Mouse (Mus musculus) liver, embryonic 12.5 days (tissue): ENCODE measurements around the gene Trp53i13. TPM values are rescaled to one million over a fixed set of nuclear protein-coding genes. Genes with fewer than 3 reads are reported as not detected.

Source experiments
- ATAC-seq: fragments of 200-750 bp; cut with Nextera tagmentation; 2 replicates; pipeline ENCODE4 v1.8.0; 2017; ENCODE audit warnings: moderate number of reproducible peaks, mild to moderate bottlenecking, moderate library complexity
- H3K27ac ChIP-seq: fragments of 300-500 bp; sonication (generic); 2 replicates; pipeline ENCODE4 v1.5.1; 2016; ENCODE audit warnings: mild to moderate bottlenecking
- H3K27me3 ChIP-seq: fragments of 300-500 bp; sonication (generic); replicated peaks from 2 replicates; pipeline ENCODE4 v1.6.1; 2016; ENCODE audit warnings: mild to moderate bottlenecking, moderate library complexity
- H3K36me3 ChIP-seq: fragments of 300-500 bp; sonication (generic); 2 replicates; pipeline ENCODE4 v1.6.1; 2016; ENCODE audit warnings: mild to moderate bottlenecking, moderate library complexity
- H3K4me1 ChIP-seq: fragments of 300-500 bp; sonication (generic); 2 replicates; pipeline ENCODE4 v1.6.1; 2016
- H3K4me2 ChIP-seq: fragments of 300-500 bp; sonication (generic); 2 replicates; pipeline ENCODE4 v1.6.1; 2016; ENCODE audit warnings: mild to moderate bottlenecking, moderate library complexity
- H3K4me3 ChIP-seq: fragments of 300-500 bp; sonication (generic); 2 replicates; pipeline ENCODE4 v1.5.1; 2016; ENCODE audit warnings: mild to moderate bottlenecking, moderate library complexity
- H3K9ac ChIP-seq: fragments of 300-500 bp; sonication (generic); 2 replicates; pipeline ENCODE4 v1.6.1; 2016; ENCODE audit warnings: mild to moderate bottlenecking, moderate library complexity
- H3K9me3 ChIP-seq: fragments of 300-500 bp; sonication (generic); replicated peaks from 2 replicates; pipeline ENCODE4 v1.6.1; 2016; ENCODE audit warnings: mild to moderate bottlenecking, moderate library complexity
- WGBS: fragments of 180-500 bp; shearing (Covaris S2); methylation state at CpG from one replicate; pipeline ENCODE4 v1.1.7; 2016; ENCODE audit not compliant: insufficient replicate concordance; 5-methylcytosine and 5-hydroxymethylcytosine counted together
- polyA plus RNA-seq: library from polyadenylated mRNA; unstranded; fragments of >200 nt; fragmentation: Nextera tagmentation; extraction: Ambion mirVana; gene quantifications from 2 replicates; pipeline ENCODE4 v1.2.1, GENCODE M21; 2016

The Trp53i13 gene
- polyA plus RNA-seq, 1 experiment from 2014 or later = 9.3 TPM

DNA sequence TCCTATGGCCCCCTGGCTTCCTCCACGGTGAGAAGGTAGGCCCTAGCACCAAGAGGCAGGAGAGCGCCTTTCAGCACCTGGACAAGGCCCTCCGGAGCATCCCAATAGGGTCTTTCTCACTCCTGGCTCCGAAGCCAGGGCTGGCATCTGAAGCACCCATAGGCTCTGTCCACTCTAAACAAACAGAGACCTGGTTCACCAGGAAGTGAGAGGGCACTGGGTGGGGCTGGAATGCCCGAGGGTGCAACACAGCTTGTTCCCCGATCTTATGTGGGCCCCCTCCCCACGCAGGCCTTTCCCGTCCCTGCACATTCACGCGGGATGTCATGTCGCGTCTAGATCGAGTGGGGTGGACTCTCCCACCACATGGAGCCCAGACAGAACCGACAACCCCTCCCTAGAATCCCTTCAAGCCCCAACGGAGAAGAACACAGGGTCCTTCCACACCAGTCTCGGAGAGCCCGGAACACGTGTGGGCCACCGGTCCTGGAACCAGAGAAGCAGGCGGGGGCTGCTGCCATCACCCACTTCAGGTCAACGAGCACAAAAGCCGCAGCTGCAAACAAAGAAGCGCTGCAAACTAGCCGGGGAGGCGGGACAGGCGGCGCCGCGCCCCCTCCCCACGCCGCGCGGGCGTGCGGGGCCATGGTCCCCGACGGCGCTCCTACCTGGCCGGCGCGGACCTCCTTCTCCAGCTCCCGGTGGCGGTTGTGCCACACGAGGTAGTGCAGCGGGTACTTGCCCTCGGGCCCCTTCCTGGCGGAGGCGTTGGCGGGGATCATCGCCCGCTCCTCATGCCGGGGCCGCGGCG is 26.8 kb downstream of the Trp53i13 start:
- Histone ChIP-seq H3K4me3 (peak overlapping the region; percentile 76), H3K9me3 (no peaks in the 10 kb centered on the region), H3K27ac (no peak overlapping the region), H3K4me1 (peaks cover 55% of the 10 kb centered on the region), H3K27me3 (peaks cover 29% of the 10 kb centered on the region), H3K36me3 (no peaks in the 10 kb centered on the region), H3K9ac (peak overlapping the region; percentile 80), H3K4me2 (peak overlapping the region; percentile 99)
- ATAC-seq = no peak
- 4% methylated on average over 54 of the region's 55 CpGs for WGBS

DNA sequence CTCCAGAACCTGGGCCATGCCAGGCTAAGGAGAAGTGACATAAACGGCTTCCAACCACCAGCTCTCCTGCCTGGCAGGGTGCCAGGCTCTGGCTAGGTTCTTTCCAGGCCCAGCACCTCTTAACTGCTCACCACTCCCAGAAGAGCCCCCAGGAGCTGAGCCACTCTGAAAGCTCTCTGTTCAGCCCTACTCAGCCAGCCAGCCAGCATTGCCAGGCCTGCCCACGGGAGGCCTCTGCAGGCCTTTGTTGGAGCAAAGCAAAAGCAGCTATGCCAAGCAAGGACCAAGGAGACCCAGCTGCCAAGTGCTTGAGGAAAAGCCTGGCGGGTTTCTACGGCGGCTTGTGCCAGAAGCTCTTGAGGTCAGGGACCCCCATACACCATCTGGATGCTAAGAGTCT is 29.0 kb downstream of the Trp53i13 start:
- H3K36me3 ChIP-seq = no peaks in the 10 kb centered on the region
- no peak overlapping the region for H3K27ac ChIP-seq
- WGBS = 82% methylated on average over 5 of the region's 5 CpGs
- peaks cover 49% of the 10 kb centered on the region for H3K4me1 ChIP-seq
- no peak overlapping the region for H3K4me2 ChIP-seq
- no peaks in the 10 kb centered on the region for H3K9me3 ChIP-seq
- H3K9ac ChIP-seq = no peak overlapping the region
- peaks cover 29% of the 10 kb centered on the region for H3K27me3 ChIP-seq
- no peak for ATAC-seq
- H3K4me3 ChIP-seq = no peak overlapping the region

DNA sequence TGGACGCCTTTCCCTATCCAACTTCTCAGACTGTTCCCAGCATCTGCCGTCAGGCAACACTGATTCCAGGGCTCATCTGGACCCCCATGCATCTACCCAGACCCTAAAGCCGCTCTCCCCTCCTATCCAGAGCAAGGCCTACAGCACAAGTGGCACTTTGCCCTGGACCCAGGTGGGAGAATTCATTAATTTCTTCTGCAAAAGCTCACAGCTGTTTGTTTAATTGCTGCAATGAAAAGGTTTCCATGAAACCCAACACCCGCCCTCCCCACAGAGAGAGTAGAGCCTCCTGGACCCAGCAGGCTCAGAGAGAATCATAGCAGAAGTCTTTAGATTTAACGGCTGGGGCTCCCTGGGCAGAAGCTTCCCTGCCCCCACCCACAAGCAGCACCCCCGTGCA is 30.6 kb downstream of the Trp53i13 start:
- no peak overlapping the region for H3K27ac ChIP-seq
- peaks cover 34% of the 10 kb centered on the region for H3K4me1 ChIP-seq
- WGBS = 70% methylated on average over 6 of the region's 6 CpGs
- ATAC-seq = no peak
- H3K36me3 ChIP-seq = no peaks in the 10 kb centered on the region
- no peak overlapping the region for H3K4me2 ChIP-seq
- H3K27me3 ChIP-seq = peaks cover 21% of the 10 kb centered on the region
- no peak overlapping the region for H3K4me3 ChIP-seq
- H3K9me3 ChIP-seq = no peaks in the 10 kb centered on the region
- no peak overlapping the region for H3K9ac ChIP-seq

DNA sequence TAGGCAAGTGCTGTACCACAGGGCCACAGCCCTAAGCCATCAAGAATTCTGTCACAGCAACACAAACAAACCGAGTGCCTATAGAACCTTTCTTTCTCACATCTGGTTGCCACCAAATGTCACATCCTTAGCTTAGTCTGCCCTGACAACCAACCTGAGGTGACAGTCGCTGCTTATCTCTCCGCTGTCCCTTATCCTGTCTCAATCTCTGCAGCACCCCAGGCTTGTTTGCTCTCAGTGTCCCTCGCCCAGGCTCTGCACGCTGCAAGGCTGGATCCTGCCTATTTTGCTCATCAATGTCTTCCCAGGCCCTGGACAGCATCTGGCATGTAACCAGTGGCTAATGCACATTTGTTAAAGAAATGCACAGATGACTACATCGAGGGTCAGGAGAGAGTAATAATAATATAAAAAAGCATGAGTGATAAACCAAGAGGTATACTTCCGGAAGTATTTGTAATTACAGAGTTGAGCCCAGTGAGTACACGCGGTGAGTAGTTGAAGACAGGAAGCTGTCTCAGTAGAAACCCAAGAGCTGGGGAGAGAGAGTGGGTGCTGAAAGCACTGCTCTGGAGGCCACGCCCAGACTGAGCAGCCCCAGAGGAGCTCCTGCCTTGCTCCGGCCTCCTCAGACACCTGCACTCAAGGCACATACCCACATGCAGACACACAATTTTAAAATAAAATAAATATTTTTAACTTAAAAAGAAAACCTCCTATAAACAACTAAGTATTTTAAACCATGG is 32.1 kb downstream of the Trp53i13 start:
- Histone ChIP-seq H3K4me2 (no peak overlapping the region), H3K9ac (no peak overlapping the region), H3K9me3 (no peaks in the 10 kb centered on the region), H3K27me3 (peaks cover 7% of the 10 kb centered on the region), H3K27ac (no peak overlapping the region), H3K4me3 (no peak overlapping the region), H3K4me1 (peaks cover 20% of the 10 kb centered on the region), H3K36me3 (no peaks in the 10 kb centered on the region)
- 44% methylated on average over 11 of the region's 11 CpGs for WGBS
- no peak for ATAC-seq

- peaks cover 14% of the 10 kb centered on the region; the same call in 1 of the 2 replicates for H3K4me1 ChIP-seq
- ATAC-seq = no peak
- no peak overlapping the region for H3K27ac ChIP-seq
- WGBS = 43% methylated on average over 3 of the region's 3 CpGs
- no peaks in the 10 kb centered on the region for H3K9me3 ChIP-seq
- H3K27me3 ChIP-seq = peaks cover under 1% of the 10 kb centered on the region; the same call in 1 of the 2 replicates
- H3K4me2 ChIP-seq = no peak overlapping the region
- no peak overlapping the region for H3K4me3 ChIP-seq
- no peak overlapping the region for H3K9ac ChIP-seq
- H3K36me3 ChIP-seq = no peaks in the 10 kb centered on the region
Measured at GRCm38 (mm10) chr11:77483043-77483442, 32.7 kb downstream of the Trp53i13 start.

DNA sequence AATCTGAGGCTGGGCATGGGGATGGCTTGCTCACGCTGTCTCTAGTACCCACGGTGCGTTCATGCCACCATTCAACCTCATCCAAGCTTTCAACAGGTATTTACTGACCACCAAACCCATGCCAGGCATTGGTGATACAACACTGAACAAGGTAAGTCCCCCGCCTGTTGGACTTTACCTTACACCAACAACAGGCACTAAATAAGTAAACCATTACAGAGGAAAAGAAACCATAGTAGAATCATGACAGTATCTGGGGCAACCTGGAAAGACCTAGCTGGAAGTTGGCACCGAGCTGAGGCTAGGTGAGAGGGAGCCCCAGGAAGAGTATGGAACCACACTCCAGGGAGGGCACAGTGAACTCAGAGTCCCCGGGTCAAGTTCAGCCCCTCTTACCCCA is 38.9 kb downstream of the Trp53i13 start:
- Histone ChIP-seq H3K27ac (no peak overlapping the region), H3K9me3 (no peaks in the 10 kb centered on the region), H3K27me3 (no peaks in the 10 kb centered on the region), H3K4me3 (no peak overlapping the region), H3K4me1 (no peaks in the 10 kb centered on the region), H3K9ac (no peak overlapping the region), H3K4me2 (no peak overlapping the region), H3K36me3 (peaks cover 18% of the 10 kb centered on the region; the same call in 1 of the 2 replicates)
- no peak for ATAC-seq
- WGBS = 72% methylated on average over 6 of the region's 6 CpGs

DNA sequence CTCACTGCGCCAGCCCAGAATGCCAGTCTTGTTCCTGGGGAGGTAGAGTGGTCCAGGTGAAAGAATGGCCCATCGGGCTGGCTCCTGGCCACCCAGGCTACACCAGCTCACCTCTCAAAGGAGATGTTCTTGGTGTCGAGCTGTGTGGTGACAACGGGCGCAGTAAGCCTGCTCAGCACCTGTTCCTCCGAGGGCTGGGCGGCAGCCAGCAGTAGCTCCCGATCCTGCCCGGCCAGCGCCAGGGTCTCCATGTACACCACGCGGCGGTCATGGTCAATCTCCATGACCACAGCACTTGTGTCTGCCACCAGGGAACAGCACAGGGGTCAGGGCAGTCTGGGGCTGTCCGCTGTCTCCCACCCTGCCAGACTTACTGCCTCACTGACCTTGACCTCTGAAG is 39.6 kb downstream of the Trp53i13 start:
- Histone ChIP-seq H3K27me3 (no peaks in the 10 kb centered on the region), H3K4me2 (no peak overlapping the region), H3K27ac (no peak overlapping the region), H3K9ac (no peak overlapping the region), H3K9me3 (no peaks in the 10 kb centered on the region), H3K4me3 (no peak overlapping the region), H3K36me3 (peaks cover 22% of the 10 kb centered on the region; the same call in 1 of the 2 replicates), H3K4me1 (no peaks in the 10 kb centered on the region)
- WGBS = 94% methylated on average over 14 of the region's 14 CpGs
- ATAC-seq = no peak

GRCm38 (mm10) chr11:77472775-77473174 is 43.0 kb downstream of the Trp53i13 start:
- Histone ChIP-seq H3K9me3 (no peaks in the 10 kb centered on the region), H3K36me3 (peaks cover 24% of the 10 kb centered on the region; the same call in 1 of the 2 replicates), H3K9ac (no peak overlapping the region), H3K27ac (no peak overlapping the region), H3K4me3 (no peak overlapping the region), H3K4me2 (no peak overlapping the region), H3K4me1 (peaks cover 3% of the 10 kb centered on the region), H3K27me3 (peaks cover 17% of the 10 kb centered on the region)
- ATAC-seq = no peak
- 85% methylated on average over 16 of the region's 16 CpGs for WGBS

DNA sequence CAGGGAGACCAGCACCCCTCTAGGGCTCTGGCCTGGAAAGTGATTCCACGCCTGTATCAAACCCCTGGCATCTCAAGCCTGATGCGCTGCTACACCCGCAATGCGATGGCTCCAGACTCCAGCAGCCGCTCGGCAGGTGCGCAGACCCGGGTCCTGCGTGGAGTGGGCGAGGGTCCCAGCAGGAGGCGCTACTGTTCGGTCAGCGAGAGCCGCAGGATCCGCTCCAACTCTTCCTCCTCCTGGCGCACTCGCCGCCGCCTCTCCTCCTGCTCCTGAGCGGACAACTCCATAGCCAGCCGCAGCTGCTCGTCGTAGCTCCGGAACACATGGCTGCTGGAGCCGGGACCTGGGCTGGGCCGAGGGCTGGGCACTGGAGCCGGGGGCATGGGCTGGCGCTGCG is 44.4 kb downstream of the Trp53i13 start:
- Histone ChIP-seq H3K27ac (no peak overlapping the region), H3K4me2 (no peak overlapping the region), H3K36me3 (peaks cover 24% of the 10 kb centered on the region; the same call in 1 of the 2 replicates), H3K4me1 (peaks cover 14% of the 10 kb centered on the region), H3K27me3 (peaks cover 30% of the 10 kb centered on the region), H3K9me3 (no peaks in the 10 kb centered on the region), H3K4me3 (no peak overlapping the region), H3K9ac (no peak overlapping the region)
- 78% methylated on average over 29 of the region's 29 CpGs for WGBS
- no peak for ATAC-seq

DNA sequence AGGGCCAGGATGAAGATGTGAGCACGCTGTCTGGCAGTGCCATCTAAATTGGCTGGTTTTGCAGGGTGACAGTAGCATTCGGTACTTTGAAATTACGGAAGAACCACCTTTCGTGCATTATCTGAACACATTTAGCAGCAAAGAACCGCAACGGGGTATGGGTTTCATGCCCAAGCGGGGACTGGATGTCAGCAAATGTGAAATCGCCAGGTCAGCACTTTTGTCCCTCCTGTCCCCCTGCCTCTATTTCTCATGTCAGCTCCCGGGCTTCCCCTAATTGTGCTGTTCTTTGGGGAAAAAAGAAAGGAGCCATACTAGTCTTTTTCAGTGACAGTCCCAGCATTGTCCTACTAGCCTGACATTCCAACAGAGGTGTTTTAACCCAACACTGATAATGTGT is 47.4 kb downstream of the Trp53i13 start:
- no peaks in the 10 kb centered on the region for H3K9me3 ChIP-seq
- peaks cover 14% of the 10 kb centered on the region for H3K4me1 ChIP-seq
- no peak overlapping the region for H3K4me2 ChIP-seq
- no peak for ATAC-seq
- H3K4me3 ChIP-seq = no peak overlapping the region
- no peak overlapping the region for H3K9ac ChIP-seq
- peaks cover 20% of the 10 kb centered on the region; the same call in 1 of the 2 replicates for H3K36me3 ChIP-seq
- peaks cover 61% of the 10 kb centered on the region for H3K27me3 ChIP-seq
- no peak overlapping the region for H3K27ac ChIP-seq
- 75% methylated on average over 9 of the region's 9 CpGs for WGBS

DNA sequence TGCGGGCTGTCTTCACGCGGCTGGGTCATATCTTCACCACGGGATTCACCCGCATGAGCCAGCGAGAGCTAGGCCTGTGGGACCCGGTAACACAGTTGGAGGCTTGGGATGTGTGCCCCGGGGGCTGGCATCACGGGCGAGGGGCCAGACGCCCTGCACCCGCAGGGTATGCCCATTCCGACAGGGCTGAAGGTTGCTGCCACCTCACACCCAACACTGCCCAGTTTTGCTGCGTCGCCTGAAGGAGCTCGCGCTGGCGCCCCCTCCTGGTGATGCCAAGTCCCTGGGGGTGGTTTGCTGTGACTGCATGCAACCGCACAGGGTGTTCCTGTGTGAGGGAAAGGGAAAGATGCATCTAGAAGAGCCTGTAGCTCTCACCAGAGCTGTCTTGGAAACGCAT is 48.0 kb downstream of the Trp53i13 start:
- peaks cover 17% of the 10 kb centered on the region for H3K4me1 ChIP-seq
- H3K9me3 ChIP-seq = no peaks in the 10 kb centered on the region
- no peak overlapping the region for H3K9ac ChIP-seq
- peak overlapping the region; percentile 54 for H3K4me2 ChIP-seq
- H3K27ac ChIP-seq = no peak overlapping the region
- no peak for ATAC-seq
- peaks cover 14% of the 10 kb centered on the region; the same call in 1 of the 2 replicates for H3K36me3 ChIP-seq
- H3K27me3 ChIP-seq = peaks cover 67% of the 10 kb centered on the region
- H3K4me3 ChIP-seq = peak overlapping the region; percentile 20; the same call in 1 of the 2 replicates
- WGBS = 12% methylated on average over 20 of the region's 20 CpGs

DNA sequence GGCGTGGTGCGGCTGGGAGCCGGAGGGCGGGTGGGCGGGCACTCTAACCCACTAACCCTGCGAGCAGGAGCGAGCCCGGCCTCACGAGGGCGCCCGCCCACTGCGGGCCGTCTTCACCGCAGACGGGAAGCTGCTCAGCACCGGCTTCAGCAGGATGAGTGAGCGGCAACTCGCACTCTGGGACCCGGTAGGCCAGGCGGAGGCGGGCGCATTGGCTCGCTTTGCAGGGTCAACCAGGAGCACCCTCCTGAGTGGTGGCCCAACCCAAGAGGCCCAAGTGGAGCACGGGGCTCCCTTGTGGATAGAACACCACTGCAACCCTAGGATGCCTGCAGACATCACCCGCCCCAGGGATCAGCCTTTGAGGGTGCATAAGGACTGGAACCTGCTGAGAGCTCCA is 48.6 kb downstream of the Trp53i13 start:
- ATAC-seq = peak; percentile 53
- Histone ChIP-seq H3K4me2 (peak overlapping the region; percentile 54), H3K4me3 (peak overlapping the region; percentile 20; the same call in 1 of the 2 replicates), H3K9me3 (no peaks in the 10 kb centered on the region), H3K9ac (no peak overlapping the region), H3K27me3 (peaks cover 73% of the 10 kb centered on the region), H3K4me1 (peaks cover 23% of the 10 kb centered on the region), H3K27ac (no peak overlapping the region), H3K36me3 (peaks cover 8% of the 10 kb centered on the region; the same call in 1 of the 2 replicates)
- 4% methylated on average over 25 of the region's 25 CpGs for WGBS
